Mouse (Mus musculus) mouse embryonic stem cell (cell line): ENCODE measurements around the gene Fam71f1.
"Not testable (repeated sequence)": the region's sequence is repeated elsewhere in the genome, so short reads cannot be mapped to it uniquely, and the experiment has no call there.

Experiments used
- in situ Hi-C, 2 experiments: fragments of 300-500 bp; cut with MboI; formaldehyde crosslinking; loops; 1 replicate in 1 of 2; 3 replicates in 1 of 2; pipeline ENCODE4 v1.14.3; 2019 to 2020; ENCODE audit warnings: low sequenced_read_pairs in 2 of 2, low pct_unique_long_range_greater_than_20kb in 1 of 2, mixed read lengths in 1 of 2; ENCODE audit not compliant: unreplicated experiment in 1 of 2

Gene Fam71f1

GRCm38 (mm10) chr6:29317941-29318340 is 999 bp upstream of the Fam71f1 start:
- in situ Hi-C loops, result no loop called here

- in situ Hi-C loops, result no loop called here
These were observed 2.6 kb downstream of the Fam71f1 start for GRCm38 (mm10) chr6:29321586-29321985.

DNA sequence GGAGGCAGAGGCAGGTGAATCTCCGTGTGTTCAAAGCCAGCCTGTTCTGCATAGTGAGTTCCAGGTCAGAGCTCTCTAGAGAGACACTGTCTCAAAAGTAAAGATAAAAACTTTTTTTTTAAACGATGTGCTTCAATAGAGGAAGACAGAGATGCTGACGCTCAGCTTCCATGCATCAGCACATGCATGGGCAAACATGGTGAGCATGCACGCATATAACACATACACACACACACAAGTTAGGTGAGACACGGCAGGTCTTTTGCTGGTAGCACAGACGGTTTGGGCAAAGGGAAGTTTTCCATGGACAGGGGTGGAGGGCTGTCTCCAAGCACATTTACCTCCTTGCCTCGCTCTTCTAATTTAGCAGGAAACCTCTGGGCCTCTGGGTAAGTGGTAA is 3.2 kb downstream of the Fam71f1 start:
- in situ Hi-C loops, result no loop called here

DNA sequence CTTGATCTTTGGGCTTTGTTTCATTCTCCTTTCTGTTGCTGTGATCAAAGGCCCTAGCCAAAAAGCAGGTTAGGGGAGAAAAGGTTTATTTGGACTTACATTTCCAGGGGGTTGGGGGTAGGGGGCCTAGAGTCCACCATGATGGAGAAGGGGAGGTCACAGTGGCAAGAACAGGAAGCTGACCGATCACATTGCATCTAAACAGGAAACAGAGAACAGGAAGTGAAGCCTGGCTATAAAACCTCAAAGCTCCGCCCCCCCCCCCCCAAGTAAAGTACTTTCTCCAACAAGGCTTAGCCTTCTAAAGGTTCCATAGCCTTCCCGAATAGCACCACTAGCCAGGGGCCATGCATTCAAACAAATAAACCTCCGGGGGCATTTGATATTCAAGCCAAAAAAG is 3.8 kb downstream of the Fam71f1 start:
- in situ Hi-C loops, result no loop called here

DNA sequence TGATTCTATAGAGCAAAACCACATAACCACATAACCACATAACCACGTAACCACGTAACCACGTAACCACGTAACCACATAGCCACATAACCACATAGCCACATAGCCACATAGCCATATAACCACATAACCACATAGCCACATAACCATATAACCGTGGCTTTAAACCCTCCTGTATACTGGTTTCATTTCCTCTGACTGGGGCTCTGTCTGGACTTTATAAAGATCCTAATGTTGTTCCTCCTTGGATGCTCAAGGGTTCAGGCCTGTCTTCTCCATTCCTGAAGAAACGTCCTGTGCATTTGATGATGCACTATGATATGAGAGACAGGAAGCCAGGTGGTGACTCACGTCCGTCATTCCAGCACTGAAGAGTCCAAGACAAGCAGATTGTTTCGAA is 8.0 kb downstream of the Fam71f1 start:
- in situ Hi-C loops, result no loop called here

GRCm38 (mm10) chr6:29329514-29329913 is 10.6 kb downstream of the Fam71f1 start:
- in situ Hi-C loops, result no loop called here

DNA sequence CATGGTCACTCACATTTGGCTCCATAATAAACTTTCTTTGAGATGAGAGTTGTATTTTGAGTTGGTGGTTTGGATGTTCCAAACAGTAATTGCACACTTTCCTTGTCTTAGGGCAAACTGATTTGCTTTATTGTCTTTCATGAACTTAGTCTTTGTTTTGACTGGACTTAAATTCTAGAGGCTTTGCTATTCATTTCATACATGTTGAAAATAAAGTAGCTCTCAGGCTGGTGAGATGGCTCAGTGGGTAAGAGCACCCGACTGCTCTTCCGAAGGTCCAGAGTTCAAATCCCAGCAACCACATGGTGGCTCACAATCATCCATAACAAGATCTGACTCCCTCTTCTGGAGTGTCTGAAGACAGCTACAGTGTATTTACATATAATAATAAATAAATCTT is 27.6 kb downstream of the Fam71f1 start:
- in situ Hi-C loops, result not testable (repeated sequence)

GRCm38 (mm10) chr6:29347189-29347588 is 28.2 kb downstream of the Fam71f1 start:
- in situ Hi-C loops, result no loop called here

DNA sequence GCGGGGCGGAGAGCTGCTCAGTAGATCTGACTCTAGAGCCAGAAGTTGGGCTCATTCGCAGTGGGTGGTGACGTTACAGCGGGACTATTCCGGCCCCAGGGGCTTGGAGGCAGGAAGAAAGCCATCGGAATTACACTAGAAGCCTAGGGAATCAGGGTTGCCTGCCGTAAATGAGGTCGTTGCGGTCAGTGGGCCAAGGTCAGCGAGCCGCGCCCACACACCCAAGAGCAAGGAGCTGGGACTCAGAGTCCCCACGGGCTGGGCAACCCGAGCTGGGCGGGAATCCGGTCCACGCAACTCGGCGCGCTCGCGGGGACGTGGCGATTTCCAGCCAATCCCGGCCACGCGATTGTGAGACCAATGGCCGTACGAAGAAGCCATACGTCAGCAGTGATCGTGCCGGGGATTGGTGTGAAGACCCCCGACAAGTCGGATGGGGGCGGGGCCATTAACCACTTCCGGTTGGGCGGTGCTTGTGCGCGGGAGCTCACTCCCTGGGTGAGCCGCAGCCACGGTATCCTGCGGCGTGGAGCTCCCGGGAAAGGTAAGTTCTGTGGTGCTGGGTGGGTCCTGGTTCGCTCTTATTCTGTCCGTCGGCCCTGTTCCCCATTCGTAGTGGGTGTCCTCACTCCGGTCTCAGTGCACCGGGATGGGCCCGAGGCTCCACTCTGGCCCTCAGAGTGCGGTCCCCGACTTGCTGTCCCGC is 28.9 kb downstream of the Fam71f1 start, which contains the start of gene Calu:
Gene Calu, plus strand, starts transcription at position 405 of the 706 bp plus-strand sequence.
- in situ Hi-C loops, result no loop called here

DNA sequence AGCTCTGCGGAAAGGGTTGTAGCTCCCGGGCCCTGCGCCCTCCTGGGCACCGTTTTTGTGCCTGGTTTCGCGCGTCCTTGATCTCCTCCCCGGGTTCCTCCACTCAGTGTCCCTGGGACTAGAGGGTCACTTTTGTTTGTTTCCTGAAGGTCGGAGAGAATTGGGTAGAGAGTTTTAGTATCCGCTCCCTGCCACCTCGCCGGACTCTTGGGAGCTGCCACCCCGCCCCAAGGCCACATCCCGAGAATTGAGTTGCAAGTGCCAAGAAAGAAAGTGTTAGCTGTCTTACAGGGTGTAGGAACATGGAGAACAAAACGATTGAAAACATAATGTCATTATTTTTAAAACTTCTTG is 29.4 kb downstream of the Fam71f1 start:
- in situ Hi-C loops, result no loop called here

DNA sequence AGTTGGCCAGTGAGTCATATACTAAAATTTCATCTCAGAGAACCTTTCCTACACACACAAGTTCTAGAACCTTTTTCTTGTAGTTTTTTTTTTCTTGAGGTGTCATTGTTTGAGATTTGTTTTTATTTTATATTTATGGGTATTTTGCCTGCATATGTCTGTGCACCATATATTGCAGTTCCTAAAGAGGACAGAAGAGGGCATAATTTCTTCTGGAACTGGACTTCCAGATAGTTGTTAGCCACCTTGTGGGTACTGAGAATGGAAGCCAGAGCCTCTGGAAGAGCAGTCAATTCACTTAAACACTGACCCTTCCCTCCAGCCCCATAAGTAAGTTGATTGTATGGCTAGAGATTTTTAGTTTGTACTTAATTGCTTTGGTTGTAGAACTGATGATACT is 32.7 kb downstream of the Fam71f1 start:
- in situ Hi-C loops, result no loop called here

- in situ Hi-C loops, result no loop called here
These were observed 33.9 kb downstream of the Fam71f1 start for GRCm38 (mm10) chr6:29352816-29353215.

DNA sequence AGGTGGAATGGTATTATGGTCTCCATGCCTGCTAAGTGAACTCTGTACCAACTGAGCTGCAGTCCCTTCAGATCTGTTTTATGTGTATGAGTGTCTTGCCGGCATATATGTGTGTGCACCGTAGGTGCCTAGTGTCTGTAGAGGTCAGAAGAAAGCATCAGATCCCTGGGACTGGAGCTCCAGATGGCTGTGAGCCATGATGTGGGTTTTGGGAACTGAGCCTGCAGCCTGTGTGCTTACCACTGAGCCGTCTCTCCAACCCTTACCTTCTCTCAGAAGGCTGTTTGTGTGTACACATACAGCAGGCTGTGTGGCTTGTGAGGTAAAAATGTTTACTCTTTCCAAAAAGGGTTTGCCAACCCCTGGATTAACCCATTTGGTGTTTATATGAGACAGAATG is 40.4 kb downstream of the Fam71f1 start:
- in situ Hi-C loops, result no loop called here

- in situ Hi-C loops, result no loop called here
These were observed 41.3 kb downstream of the Fam71f1 start for GRCm38 (mm10) chr6:29360211-29360610.

GRCm38 (mm10) chr6:29362246-29363128 is 43.5 kb downstream of the Fam71f1 start:
- in situ Hi-C loops, result no loop called here

GRCm38 (mm10) chr6:29363129-29363515 is 44.2 kb downstream of the Fam71f1 start:
- in situ Hi-C loops, result no loop called here

GRCm38 (mm10) chr6:29365277-29365676 is 46.3 kb downstream of the Fam71f1 start:
- in situ Hi-C loops, result loop anchor here in 1 of 2 experiments (5.0 kb wide), 1 partner anchor 42 kb away; no protein-coding TSS in a partner anchor

- in situ Hi-C loops, result no loop called here
These were observed 58.4 kb downstream of the Fam71f1 start for GRCm38 (mm10) chr6:29377386-29377785.

GRCm38 (mm10) chr6:29378678-29379077 is 59.7 kb downstream of the Fam71f1 start:
- in situ Hi-C loops, result no loop called here

GRCm38 (mm10) chr6:29379954-29380353 is 61.0 kb downstream of the Fam71f1 start:
- in situ Hi-C loops, result no loop called here
